Mouse (Mus musculus) ES-Bruce4 (cell line): ENCODE measurements around the gene Ybey. TPM values are rescaled to one million over a fixed set of nuclear protein-coding genes. Genes with fewer than 3 reads are reported as not detected.
A peak's percentile ranks its signal among the peaks of the same experiment; 100 is the strongest.

ENCODE experiments used
- H3K27ac ChIP-seq: 2 replicates; pipeline ENCODE4 v1.5.1; 2012; ENCODE audit warnings: low read length, inconsistent platforms; ENCODE audit not compliant: insufficient read depth
- H3K27me3 ChIP-seq: 2 replicates; pipeline ENCODE4 v1.6.1; 2012; ENCODE audit warnings: mild to moderate bottlenecking, low read length, inconsistent platforms; ENCODE audit not compliant: control insufficient read depth, poor library complexity, insufficient read depth, severe bottlenecking
- H3K36me3 ChIP-seq: 2 replicates; pipeline ENCODE4 v1.6.1; 2012; ENCODE audit warnings: inconsistent platforms, mild to moderate bottlenecking, low read length, moderate library complexity; ENCODE audit not compliant: control insufficient read depth, poor library complexity, insufficient read depth, severe bottlenecking
- H3K4me1 ChIP-seq: one replicate; pipeline ENCODE4 v1.8.1; 2011; ENCODE audit warnings: low read length; ENCODE audit not compliant: control insufficient read depth, insufficient read depth
- H3K4me3 ChIP-seq: 2 replicates; pipeline ENCODE4 v1.5.1; 2011; ENCODE audit warnings: low read depth, mild to moderate bottlenecking, low read length
- H3K9ac ChIP-seq: 2 replicates; pipeline ENCODE4 v1.6.1; 2012; ENCODE audit warnings: low read depth, mild to moderate bottlenecking, inconsistent platforms; ENCODE audit not compliant: poor library complexity, severe bottlenecking
- H3K9me3 ChIP-seq: replicated peaks from 2 replicates; pipeline ENCODE4 v1.6.1; 2012; ENCODE audit warnings: mild to moderate bottlenecking, low read length, inconsistent platforms; ENCODE audit not compliant: control insufficient read depth, poor library complexity, insufficient read depth, severe bottlenecking
- CTCF ChIP-seq: IDR thresholded peaks from one replicate; pipeline ENCODE4 v1.8.1; 2011; ENCODE audit warnings: low read depth, low read length
- EP300 ChIP-seq: IDR thresholded peaks from 2 replicates; pipeline ENCODE4 v1.6.1; 2011; ENCODE audit warnings: low read depth, low read length; ENCODE audit not compliant: insufficient read depth
- POLR2A ChIP-seq: IDR thresholded peaks from one replicate; pipeline ENCODE4 v1.8.1; 2011; ENCODE audit warnings: low read length; ENCODE audit not compliant: insufficient read depth
- polyA plus RNA-seq: library from polyadenylated mRNA; stranded (reverse); fragments of >200 nt; gene quantifications from 2 replicates; pipeline ENCODE4 v1.2.4, GENCODE M21; 2011; ENCODE audit warnings: low read depth; ENCODE audit not compliant: missing spikeins, insufficient read depth, insufficient read length

Gene Ybey
- polyA plus RNA-seq, 1 experiment: 4.1 TPM

DNA sequence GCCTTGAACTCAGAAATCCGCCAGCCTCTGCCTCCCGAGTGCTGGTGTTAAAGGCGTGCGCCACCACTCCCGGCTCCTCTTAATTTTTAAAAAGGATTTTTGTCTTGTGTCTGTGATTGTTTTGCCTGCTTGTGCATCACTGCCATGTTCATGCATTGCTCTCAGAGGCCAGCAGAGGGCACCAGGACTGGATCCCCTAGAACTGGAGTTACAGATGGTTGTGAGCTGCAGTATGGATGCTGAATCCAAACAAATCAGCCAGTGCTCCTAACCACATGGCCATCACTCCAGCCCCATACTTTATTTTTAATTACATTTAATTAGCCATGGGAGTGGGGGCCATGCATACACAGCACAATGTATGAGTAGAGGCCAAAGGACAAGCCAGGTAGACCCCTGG, 13.6 kb downstream of the Ybey start:
- Histone ChIP-seq H3K36me3 (no peaks in the 10 kb centered on the region), H3K4me1 (no peaks in the 10 kb centered on the region), H3K4me3 (no peak overlapping the region), H3K27ac (no peak overlapping the region), H3K27me3 (no peaks in the 10 kb centered on the region), H3K9me3 (peaks cover 10% of the 10 kb centered on the region; the same call in 1 of the 2 replicates), H3K9ac (no peak overlapping the region)
- TF ChIP-seq POLR2A (no peak), EP300 (no peak), CTCF (peak; percentile 77)

DNA sequence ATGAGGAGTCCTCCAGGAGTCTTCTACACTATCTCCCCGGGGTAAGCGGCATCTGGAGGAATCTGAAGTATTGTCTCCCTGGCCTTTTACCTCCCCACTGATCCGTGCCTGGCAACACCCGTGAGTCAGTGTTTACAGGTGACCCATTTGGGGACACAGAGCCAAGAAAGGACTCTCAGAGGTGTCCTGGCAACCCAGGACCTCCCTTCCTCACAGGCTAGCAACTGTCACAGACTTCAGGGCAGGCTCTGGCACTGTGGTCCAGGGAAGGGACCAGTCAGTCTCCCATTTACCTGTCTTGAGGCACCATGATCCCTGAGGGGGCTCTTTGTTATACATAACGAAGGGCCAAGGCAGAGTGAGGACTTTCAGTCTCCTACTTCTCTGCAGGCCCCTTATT, 20.1 kb downstream of the Ybey start, which contains the start of gene 2610028H24Rik:
2610028H24Rik (plus strand) TSS at position 231 of the 400 bp plus-strand sequence.
- TF ChIP-seq POLR2A (no peak), EP300 (no peak), CTCF (no peak)
- H3K4me3 ChIP-seq: no peak within 1 kb of the TSS

DNA sequence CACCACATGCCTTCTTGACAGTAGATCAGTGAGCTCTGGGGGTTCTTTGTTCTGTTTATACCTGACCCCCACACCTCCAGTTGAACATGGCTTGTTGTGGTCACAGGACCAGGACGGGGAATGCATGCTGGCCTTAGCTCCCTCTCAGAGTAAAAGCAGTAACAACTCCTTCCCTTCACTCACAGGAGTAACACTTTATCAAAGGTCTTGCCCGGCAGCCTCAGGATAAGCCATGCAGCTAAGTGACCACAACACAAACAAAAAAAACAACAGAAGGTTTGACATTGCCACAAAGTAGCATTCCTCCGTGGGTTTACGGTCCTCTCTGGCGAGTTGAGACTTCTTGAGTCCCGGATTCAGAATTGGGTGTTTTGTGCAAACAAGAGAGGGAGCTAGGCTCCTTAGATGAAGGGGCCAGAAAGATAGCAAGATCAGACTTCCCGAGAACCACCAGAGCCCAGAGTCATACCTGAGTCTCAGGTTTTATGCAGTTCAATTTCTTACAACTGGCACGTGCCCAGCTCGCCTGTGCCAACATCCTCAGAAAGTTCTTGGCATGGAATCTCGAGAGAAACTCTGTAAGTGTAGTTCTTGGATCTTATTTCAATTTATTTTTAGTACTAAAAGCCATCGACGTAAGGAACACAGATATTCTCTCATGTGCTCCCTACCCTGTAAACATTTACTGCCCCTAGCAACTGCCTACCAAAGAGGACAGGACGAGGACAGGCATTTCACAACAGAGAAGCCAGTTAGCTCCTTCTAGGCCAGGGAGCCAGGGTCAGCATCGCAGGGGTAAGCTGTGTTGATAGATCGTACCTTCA, 21.3 kb downstream of the Ybey start:
- no peaks in the 10 kb centered on the region for H3K27me3 ChIP-seq
- H3K27ac ChIP-seq: peak overlapping the region; percentile 17; the same call in 1 of the 2 replicates
- H3K9ac ChIP-seq: no peak overlapping the region
- no peaks in the 10 kb centered on the region for H3K4me1 ChIP-seq
- H3K4me3 ChIP-seq: no peak overlapping the region
- H3K36me3 ChIP-seq: no peaks in the 10 kb centered on the region
- no peak for TF ChIP-seq CTCF
- no peak for TF ChIP-seq EP300
- no peak for TF ChIP-seq POLR2A
- H3K9me3 ChIP-seq: no peaks in the 10 kb centered on the region

More for the DNA sequence above, 20.1 kb downstream of the Ybey start, which contains the start of gene 2610028H24Rik:
- no peaks in the 10 kb centered on the region for H3K9me3 ChIP-seq
- H3K27me3 ChIP-seq: no peaks in the 10 kb centered on the region
- no peak within 1 kb of the TSS for H3K27ac ChIP-seq
- no peaks in the 10 kb centered on the region for H3K36me3 ChIP-seq
- no peaks in the 10 kb centered on the region for H3K4me1 ChIP-seq
- no peak within 1 kb of the TSS for H3K9ac ChIP-seq

DNA sequence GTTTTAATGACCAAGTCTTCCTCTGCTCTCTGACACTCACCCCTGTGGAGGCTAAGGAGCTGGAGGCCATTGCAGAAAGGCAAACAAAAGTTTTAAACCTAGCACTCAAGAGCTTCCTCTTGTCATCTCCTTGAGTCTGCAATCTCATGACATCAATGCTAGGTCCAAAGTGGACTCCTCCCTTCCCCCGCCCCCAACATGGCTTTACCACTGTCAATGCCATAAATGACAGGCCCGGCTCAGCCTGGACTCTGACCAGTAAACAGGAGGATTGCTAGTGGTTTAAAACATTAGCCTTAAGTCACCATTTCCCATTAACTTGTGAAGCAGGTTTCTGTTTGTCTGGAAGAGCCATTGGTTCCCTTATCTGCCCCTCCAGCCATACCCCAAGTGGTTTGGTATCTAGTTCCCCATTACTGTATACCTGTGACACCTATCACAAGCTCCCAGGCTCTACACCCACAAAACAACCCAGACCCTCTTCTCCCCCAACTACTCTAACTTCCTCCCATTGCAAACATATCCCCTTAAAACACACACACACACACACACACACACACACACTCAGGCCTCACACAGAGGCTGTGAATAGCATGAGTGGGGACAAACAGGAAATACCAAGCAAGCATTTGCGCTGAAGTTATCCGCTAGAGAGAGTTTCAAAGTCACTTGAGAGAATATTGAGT, 22.8 kb downstream of the Ybey start:
- TF ChIP-seq EP300: no peak
- TF ChIP-seq CTCF: no peak
- no peak for TF ChIP-seq POLR2A
- Histone ChIP-seq H3K9me3 (no peaks in the 10 kb centered on the region), H3K27ac (no peak overlapping the region), H3K27me3 (no peaks in the 10 kb centered on the region), H3K9ac (no peak overlapping the region), H3K4me1 (no peaks in the 10 kb centered on the region), H3K4me3 (no peak overlapping the region), H3K36me3 (no peaks in the 10 kb centered on the region)

DNA sequence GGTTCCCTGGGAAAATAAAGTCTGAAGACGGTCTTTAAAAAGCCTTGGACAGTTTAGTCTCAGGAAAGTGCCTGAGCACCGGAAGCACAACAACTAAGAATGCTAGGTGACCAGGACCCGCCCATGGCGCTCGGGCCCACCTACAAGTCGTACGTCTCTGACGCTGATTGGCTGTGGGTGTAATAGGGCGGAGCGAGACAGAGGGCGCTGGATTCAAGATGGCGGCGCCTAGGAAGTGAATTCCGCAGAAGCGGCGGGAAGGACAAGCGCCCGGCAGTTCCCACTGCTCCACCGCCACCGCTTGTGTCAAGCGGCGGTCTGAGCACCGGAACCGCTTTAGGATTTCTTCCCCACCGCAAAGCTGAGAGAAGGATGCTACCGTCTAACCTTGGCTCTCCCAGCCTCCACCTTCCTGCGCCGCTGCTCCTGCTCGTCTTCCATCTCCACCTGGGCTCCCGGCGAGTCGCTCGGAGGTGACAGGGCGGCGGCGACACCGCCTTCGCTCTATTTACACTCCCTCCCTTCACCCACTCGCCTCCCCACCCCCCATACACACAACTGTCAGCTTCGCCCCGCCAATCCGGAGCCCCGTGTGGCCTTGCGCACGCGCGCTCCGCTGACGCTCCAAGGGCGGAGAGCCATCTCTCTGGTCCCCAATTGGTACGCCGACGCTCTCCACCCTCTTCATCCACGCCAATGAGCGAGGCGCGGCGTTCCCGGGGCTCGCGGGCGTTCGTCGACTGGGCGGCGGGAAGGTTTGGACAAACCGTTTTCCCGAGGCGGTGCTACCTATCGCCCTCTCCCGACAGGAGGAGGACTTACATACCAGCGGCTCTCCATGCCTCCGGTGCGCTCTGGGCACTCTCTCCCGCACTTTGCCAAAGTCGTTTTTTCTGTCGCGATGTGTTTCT, 26.5 kb downstream of the Ybey start, which contains the start of gene Pcnt:
Pcnt (minus strand) TSS at position 609 of the 911 bp plus-strand sequence.
- H3K9me3 ChIP-seq: no peaks in the 10 kb centered on the region
- peak within 1 kb of the TSS; percentile 64 for H3K27ac ChIP-seq
- H3K36me3 ChIP-seq: peaks cover 1% of the 10 kb centered on the region; the same call in 1 of the 2 replicates
- H3K4me1 ChIP-seq: peaks cover 3% of the 10 kb centered on the region
- H3K9ac ChIP-seq: peak within 1 kb of the TSS; percentile 80
- no peaks in the 10 kb centered on the region for H3K27me3 ChIP-seq
- TF ChIP-seq EP300 (no peak; the same call in 1 of the 2 replicates), POLR2A (peak; percentile 54), CTCF (peak; percentile 54)
- peak within 1 kb of the TSS; percentile 81 for H3K4me3 ChIP-seq
